Mouse (Mus musculus): Measurements from ENCODE around the gene Slc44a3.

DNA sequence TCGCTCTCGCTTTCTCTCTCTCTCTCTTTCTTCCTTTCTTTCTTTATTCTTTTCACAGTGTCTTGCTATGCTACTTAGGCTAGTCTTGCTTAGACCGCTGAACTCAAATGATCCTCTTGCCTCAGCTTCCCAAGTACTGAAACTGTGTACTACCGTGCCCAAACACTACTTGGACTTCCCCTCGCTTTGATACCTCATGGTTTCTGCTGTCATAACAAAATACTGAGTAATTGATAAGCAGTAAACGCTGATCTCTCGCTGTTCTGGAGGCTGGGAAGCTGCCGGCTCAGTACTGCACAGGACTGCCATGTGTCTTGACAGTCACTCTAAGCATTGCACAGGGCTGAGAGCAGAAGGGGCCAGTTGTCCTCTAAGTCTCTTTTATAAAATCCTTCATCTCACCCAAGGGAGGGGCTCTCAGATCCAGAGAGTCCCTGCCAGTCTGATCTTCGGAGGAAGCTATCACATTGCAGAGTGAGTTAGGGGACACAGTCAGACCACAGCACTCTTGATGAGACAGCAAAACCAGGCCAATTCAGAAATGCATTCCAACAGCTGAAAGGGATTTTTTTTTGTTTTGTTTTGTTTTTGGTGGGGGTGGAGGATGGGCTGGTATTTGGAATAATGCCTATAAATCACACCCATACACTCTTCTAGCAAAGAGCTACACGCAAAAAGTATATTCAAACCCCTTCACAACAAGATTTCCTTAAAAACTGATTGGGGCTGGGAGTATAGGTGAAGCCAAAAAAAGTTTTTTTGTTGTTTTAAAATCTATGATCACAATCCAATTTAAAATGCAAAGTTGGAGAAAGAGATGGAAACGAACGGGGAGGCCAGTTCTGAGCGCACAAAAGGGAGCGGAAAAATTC is 114.6 kb downstream of the Slc44a3 start:
- no peak for TF ChIP-seq CTCF (IDR thresholded peaks at IDR 0.05; ENCODE audit: borderline replicate concordance, insufficient read depth, low read depth, low read length)
- no peak for TF ChIP-seq POLR2A (IDR thresholded peaks at IDR 0.05; ENCODE audit: borderline replicate concordance, insufficient read depth, low read length)
